8 mouse cellular contexts compared by ENCODE assay signal in the genomic region with DNA sequence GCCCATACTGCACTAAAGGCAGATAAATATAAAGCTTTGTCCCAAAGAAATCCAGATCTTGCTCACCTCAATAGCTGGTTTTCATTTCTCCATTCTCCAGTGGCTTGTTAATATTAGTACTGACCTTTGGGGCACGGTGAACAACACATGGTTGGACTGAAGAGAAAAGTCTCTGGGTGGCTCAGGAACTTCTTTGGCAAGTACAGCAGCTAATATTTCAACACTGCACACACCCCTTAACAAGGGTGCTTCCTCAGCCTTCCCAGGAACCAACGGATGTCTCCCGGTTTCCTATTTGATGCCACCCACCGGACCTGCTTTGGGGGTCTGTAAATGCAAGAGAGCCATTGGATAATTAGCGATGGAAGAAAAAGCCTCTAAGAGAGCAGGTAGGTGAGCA. TPM values are rescaled to one million over a fixed set of nuclear protein-coding genes. Genes with fewer than 3 reads are reported as not detected.
A peak's percentile ranks its signal among the peaks of the same experiment; 100 is the strongest.
DNase-seq lines count a peak whose midpoint lies in the region; ATAC-seq lines count a peak whose summit lies in the region.

A gene (minus strand): TSS at position 173 of the 400 bp plus-strand sequence.

- H3K9me3 ChIP-seq in kidney, embryonic 14.5 days (ENCODE audit: control insufficient read depth, low read length) = no peaks in the 10 kb centered on the region
- H3K9me3 ChIP-seq in forebrain, embryonic 13.5 days (replicated peaks) = no peaks in the 10 kb centered on the region
- no peaks in the 10 kb centered on the region for H3K9me3 ChIP-seq in limb, embryonic 10.5 days (replicated peaks)
- no peaks in the 10 kb centered on the region for H3K9me3 ChIP-seq in stomach, embryonic 15.5 days

- no peak for ATAC-seq in kidney, embryonic 14.5 days (ENCODE audit: low FRiP score, low TSS enrichment)
- ATAC-seq in activated CD4-positive, CD25-positive, alpha-beta regulatory T cell, adult 4 months = no peak
- ATAC-seq in forebrain, embryonic 13.5 days = no peak
- no peak for ATAC-seq in stomach, embryonic 15.5 days (ENCODE audit: insufficient read depth, low FRiP score, low read depth)

- H3K9ac ChIP-seq in kidney, embryonic 14.5 days (ENCODE audit: low read depth, low read length) = no peak within 1 kb of the TSS
- no peak within 1 kb of the TSS for H3K9ac ChIP-seq in forebrain, embryonic 13.5 days
- no peak within 1 kb of the TSS for H3K9ac ChIP-seq in stomach, embryonic 15.5 days

- H3K4me1 ChIP-seq in kidney, embryonic 14.5 days (ENCODE audit: control insufficient read depth, insufficient read depth, low read length) = no peaks in the 10 kb centered on the region
- H3K4me1 ChIP-seq in forebrain, embryonic 13.5 days = no peaks in the 10 kb centered on the region
- H3K4me1 ChIP-seq in limb, embryonic 10.5 days = no peaks in the 10 kb centered on the region
- H3K4me1 ChIP-seq in stomach, embryonic 15.5 days = no peaks in the 10 kb centered on the region

- H3K36me3 ChIP-seq in kidney, embryonic 14.5 days (ENCODE audit: control insufficient read depth, insufficient read depth, low read length) = peaks cover 8% of the 10 kb centered on the region; the same call in 1 of the 2 replicates
- H3K36me3 ChIP-seq in forebrain, embryonic 13.5 days (ENCODE audit: poor library complexity, severe bottlenecking) = peaks cover 12% of the 10 kb centered on the region
- peaks cover 13% of the 10 kb centered on the region for H3K36me3 ChIP-seq in limb, embryonic 10.5 days
- no peaks in the 10 kb centered on the region for H3K36me3 ChIP-seq in stomach, embryonic 15.5 days

- no peaks in the 10 kb centered on the region for H3K27me3 ChIP-seq in kidney, embryonic 14.5 days (ENCODE audit: control insufficient read depth, insufficient read depth, low read length)
- H3K27me3 ChIP-seq in forebrain, embryonic 13.5 days = no peaks in the 10 kb centered on the region
- H3K27me3 ChIP-seq in limb, embryonic 10.5 days (ENCODE audit: low read depth, poor library complexity, severe bottlenecking) = peaks cover 81% of the 10 kb centered on the region
- H3K27me3 ChIP-seq in stomach, embryonic 15.5 days (replicated peaks) = no peaks in the 10 kb centered on the region

- no peak within 1 kb of the TSS for H3K27ac ChIP-seq in kidney, embryonic 14.5 days (ENCODE audit: low read depth, low read length)
- no peak within 1 kb of the TSS for H3K27ac ChIP-seq in forebrain, embryonic 13.5 days
- peak within 1 kb of the TSS; percentile 88; the same call in 1 of the 2 replicates for H3K27ac ChIP-seq in limb, embryonic 10.5 days
- H3K27ac ChIP-seq in stomach, embryonic 15.5 days = 0 out of 2 replicates have a peak within 1 kb of the TSS, but pooled peaks have one; percentile 85

- peak within 1 kb of the TSS; percentile 53 for H3K4me3 ChIP-seq in kidney, embryonic 14.5 days (ENCODE audit: low read length)
- peak within 1 kb of the TSS; percentile 52; the same call in 1 of the 2 replicates for H3K4me3 ChIP-seq in forebrain, embryonic 13.5 days
- H3K4me3 ChIP-seq in limb, embryonic 10.5 days = peak within 1 kb of the TSS; percentile 56
- peak within 1 kb of the TSS; percentile 52 for H3K4me3 ChIP-seq in stomach, embryonic 15.5 days (replicated peaks)

- DNase-seq in kidney, postnatal 25 days = no peak
- DNase-seq in limb, embryonic 10.5 days (ENCODE audit: low spot score) = no peak
- no peak for DNase-seq in cerebellum, adult 9-10 months
- DNase-seq in urinary bladder, adult 18-20 months (ENCODE audit: low spot score in 2 of 2) = no peak

- H3K4me2 ChIP-seq in kidney, embryonic 14.5 days (replicated peaks; ENCODE audit: low read depth, low read length) = peak within 1 kb of the TSS; percentile 47; the same call in 1 of the 2 replicates
- H3K4me2 ChIP-seq in forebrain, embryonic 13.5 days = peak within 1 kb of the TSS; percentile 63
- peak within 1 kb of the TSS; percentile 56 for H3K4me2 ChIP-seq in stomach, embryonic 15.5 days

- 71% methylated on average over 5 of the region's 5 CpGs for WGBS in kidney, embryonic 14.5 days
- 77% methylated on average over 5 of the region's 5 CpGs for WGBS in forebrain, embryonic 13.5 days
- 65% methylated on average over 5 of the region's 5 CpGs for WGBS in limb, embryonic 10.5 days
- 75% methylated on average over 5 of the region's 5 CpGs for WGBS in stomach, embryonic 15.5 days

RNA-seq across cellular contexts. Expression of the gene that starts here (rescaled TPM):
- 23.5 and 24.2 TPM in 2 replicates for polyA plus RNA-seq in kidney, embryonic 14.5 days (2014; fragmentation: Nextera tagmentation; extraction: Ambion mirVana)
- polyA plus RNA-seq in activated CD4-positive, CD25-positive, alpha-beta regulatory T cell, adult 4 months (2017; shearing (Covaris generic)) = 10 to 100 TPM; 14.3 to 18.2 TPM
- polyA plus RNA-seq in forebrain, embryonic 13.5 days (2015; fragmentation: Nextera tagmentation; extraction: Ambion mirVana) = 21.4 and 25.7 TPM in 2 replicates
- 32.7 and 35.8 TPM in 2 replicates for polyA plus RNA-seq in limb, embryonic 10.5 days (2016; fragmentation: Nextera tagmentation; extraction: Ambion mirVana)
- polyA plus RNA-seq in stomach, embryonic 15.5 days (2015; fragmentation: Nextera tagmentation; extraction: Ambion mirVana) = 14.9 and 18.8 TPM in 2 replicates

Comparison
In these comparisons a context has a peak if more than half of its experiments do, and no peak if none do; other contexts are left out.
1. H3K27ac ChIP-seq: peak in limb, embryonic 10.5 days (single experiment) and stomach, embryonic 15.5 days (single experiment); none in kidney, embryonic 14.5 days (single experiment) and forebrain, embryonic 13.5 days (single experiment).
2. Peak in every context shown above with its lines, with median percentiles within 50 percentile points of each other: H3K4me2 ChIP-seq and H3K4me3 ChIP-seq.